Mouse (Mus musculus): Measurements from ENCODE around the gene Arhgef11. TPM values are rescaled to one million over a fixed set of nuclear protein-coding genes. Genes with fewer than 3 reads are reported as not detected.

The Arhgef11 gene
- polyA plus RNA-seq, 1 experiment from 2014 or later, result 17.1 TPM

- no peaks in the 10 kb centered on the region for H3K27me3 ChIP-seq (replicated peaks; ENCODE audit: control insufficient read depth, insufficient read depth, low read length)
- peaks cover 55% of the 10 kb centered on the region for H3K4me1 ChIP-seq (ENCODE audit: control insufficient read depth, insufficient read depth, low read length)
- no peak overlapping the region for H3K9ac ChIP-seq (ENCODE audit: low read depth, low read length)
- H3K36me3 ChIP-seq (ENCODE audit: control insufficient read depth, insufficient read depth, low read length), result no peaks in the 10 kb centered on the region
- no peak overlapping the region for H3K4me3 ChIP-seq (ENCODE audit: low read depth, low read length)
- no peaks in the 10 kb centered on the region for H3K9me3 ChIP-seq (ENCODE audit: control insufficient read depth, low read length)
- 0 out of 2 replicates have a peak overlapping the region, but pooled peaks have one; percentile 2 for H3K4me2 ChIP-seq (ENCODE audit: low read depth, low read length)
- WGBS, result 72% methylated on average over 5 of the region's 5 CpGs
- no peak for DNase-seq (ENCODE audit: low spot score)
- peak overlapping the region; percentile 87 for H3K27ac ChIP-seq (replicated peaks; ENCODE audit: low read depth, low read length)
- no peak for ATAC-seq (ENCODE audit: low read depth)
Measured at GRCm38 (mm10) chr3:87765631-87766283, 148.4 kb downstream of the Arhgef11 start.

- Histone ChIP-seq H3K9me3 (ENCODE audit: control insufficient read depth, low read length) (no peaks in the 10 kb centered on the region), H3K9ac (ENCODE audit: low read depth, low read length) (no peak overlapping the region), H3K36me3 (ENCODE audit: control insufficient read depth, insufficient read depth, low read length) (no peaks in the 10 kb centered on the region), H3K4me2 (ENCODE audit: low read depth, low read length) (0 out of 2 replicates have a peak overlapping the region, but pooled peaks have one; percentile 2), H3K4me1 (ENCODE audit: control insufficient read depth, insufficient read depth, low read length) (peaks cover 53% of the 10 kb centered on the region), H3K4me3 (ENCODE audit: low read depth, low read length) (no peak overlapping the region), H3K27me3 (replicated peaks; ENCODE audit: control insufficient read depth, insufficient read depth, low read length) (no peaks in the 10 kb centered on the region), H3K27ac (replicated peaks; ENCODE audit: low read depth, low read length) (no peak overlapping the region)
- WGBS, result 81% methylated on average over 3 of the region's 3 CpGs
- no peak for DNase-seq (ENCODE audit: low spot score)
- no peak for ATAC-seq (ENCODE audit: low read depth)
Measured at GRCm38 (mm10) chr3:87766284-87766667, 148.9 kb downstream of the Arhgef11 start.

GRCm38 (mm10) chr3:87767764-87768163 lies 150.4 kb downstream of the Arhgef11 start:
- 60% methylated on average over 8 of the region's 8 CpGs for WGBS
- ATAC-seq (ENCODE audit: low read depth), result no peak
- DNase-seq (ENCODE audit: low spot score), result no peak
- Histone ChIP-seq H3K27ac (replicated peaks; ENCODE audit: low read depth, low read length) (no peak overlapping the region), H3K4me2 (ENCODE audit: low read depth, low read length) (peak overlapping the region; percentile 65), H3K4me1 (ENCODE audit: control insufficient read depth, insufficient read depth, low read length) (peaks cover 39% of the 10 kb centered on the region), H3K27me3 (replicated peaks; ENCODE audit: control insufficient read depth, insufficient read depth, low read length) (no peaks in the 10 kb centered on the region), H3K36me3 (ENCODE audit: control insufficient read depth, insufficient read depth, low read length) (no peaks in the 10 kb centered on the region), H3K4me3 (ENCODE audit: low read depth, low read length) (peak overlapping the region; percentile 47), H3K9ac (ENCODE audit: low read depth, low read length) (peak overlapping the region; percentile 47), H3K9me3 (ENCODE audit: control insufficient read depth, low read length) (no peaks in the 10 kb centered on the region)

GRCm38 (mm10) chr3:87768431-87768830 lies 151.1 kb downstream of the Arhgef11 start:
- no peaks in the 10 kb centered on the region for H3K36me3 ChIP-seq (ENCODE audit: control insufficient read depth, insufficient read depth, low read length)
- H3K4me1 ChIP-seq (ENCODE audit: control insufficient read depth, insufficient read depth, low read length), result peaks cover 33% of the 10 kb centered on the region
- H3K27me3 ChIP-seq (replicated peaks; ENCODE audit: control insufficient read depth, insufficient read depth, low read length), result no peaks in the 10 kb centered on the region
- no peak for ATAC-seq (ENCODE audit: low read depth)
- peak overlapping the region; percentile 67 for H3K9ac ChIP-seq (ENCODE audit: low read depth, low read length)
- H3K4me2 ChIP-seq (ENCODE audit: low read depth, low read length), result peak overlapping the region; percentile 65
- peak overlapping the region; percentile 47 for H3K4me3 ChIP-seq (ENCODE audit: low read depth, low read length)
- DNase-seq (ENCODE audit: low spot score), result no peak
- WGBS, result 39% methylated on average over 6 of the region's 6 CpGs
- H3K9me3 ChIP-seq (ENCODE audit: control insufficient read depth, low read length), result no peaks in the 10 kb centered on the region
- peak overlapping the region; percentile 65 for H3K27ac ChIP-seq (replicated peaks; ENCODE audit: low read depth, low read length)

- H3K4me3 ChIP-seq (ENCODE audit: low read depth, low read length), result peak overlapping the region; percentile 47
- no peaks in the 10 kb centered on the region for H3K27me3 ChIP-seq (replicated peaks; ENCODE audit: control insufficient read depth, insufficient read depth, low read length)
- H3K9me3 ChIP-seq (ENCODE audit: control insufficient read depth, low read length), result no peaks in the 10 kb centered on the region
- ATAC-seq (ENCODE audit: low read depth) (peak; percentile 70), DNase-seq (ENCODE audit: low spot score) (peak; percentile 76)
- peak overlapping the region; percentile 65 for H3K27ac ChIP-seq (replicated peaks; ENCODE audit: low read depth, low read length)
- H3K9ac ChIP-seq (ENCODE audit: low read depth, low read length), result peak overlapping the region; percentile 67
- under 1% methylated on average over 33 of the region's 37 CpGs for WGBS
- peaks cover 29% of the 10 kb centered on the region for H3K4me1 ChIP-seq (ENCODE audit: control insufficient read depth, insufficient read depth, low read length)
- no peaks in the 10 kb centered on the region for H3K36me3 ChIP-seq (ENCODE audit: control insufficient read depth, insufficient read depth, low read length)
- H3K4me2 ChIP-seq (ENCODE audit: low read depth, low read length), result peak overlapping the region; percentile 65
Measured at GRCm38 (mm10) chr3:87768844-87769243, 151.5 kb downstream of the Arhgef11 start.

- DNase-seq (ENCODE audit: low spot score) (no peak), ATAC-seq (ENCODE audit: low read depth) (no peak)
- 78% methylated on average over 8 of the region's 8 CpGs for WGBS
- Histone ChIP-seq H3K9me3 (ENCODE audit: control insufficient read depth, low read length) (no peaks in the 10 kb centered on the region), H3K36me3 (ENCODE audit: control insufficient read depth, insufficient read depth, low read length) (no peaks in the 10 kb centered on the region), H3K4me3 (ENCODE audit: low read depth, low read length) (no peak overlapping the region), H3K27ac (replicated peaks; ENCODE audit: low read depth, low read length) (no peak overlapping the region), H3K9ac (ENCODE audit: low read depth, low read length) (no peak overlapping the region), H3K4me2 (ENCODE audit: low read depth, low read length) (no peak overlapping the region), H3K27me3 (replicated peaks; ENCODE audit: control insufficient read depth, insufficient read depth, low read length) (no peaks in the 10 kb centered on the region), H3K4me1 (ENCODE audit: control insufficient read depth, insufficient read depth, low read length) (peaks cover 23% of the 10 kb centered on the region)
Measured at GRCm38 (mm10) chr3:87769506-87769905, 152.1 kb downstream of the Arhgef11 start.

- ATAC-seq (ENCODE audit: low read depth), result no peak
Measured at GRCm38 (mm10) chr3:87770280-87770679, 152.9 kb downstream of the Arhgef11 start.

GRCm38 (mm10) chr3:87771088-87771487 lies 153.7 kb downstream of the Arhgef11 start:
- Histone ChIP-seq H3K9ac (ENCODE audit: low read depth, low read length) (no peak overlapping the region), H3K27ac (replicated peaks; ENCODE audit: low read depth, low read length) (no peak overlapping the region), H3K36me3 (ENCODE audit: control insufficient read depth, insufficient read depth, low read length) (no peaks in the 10 kb centered on the region), H3K27me3 (replicated peaks; ENCODE audit: control insufficient read depth, insufficient read depth, low read length) (no peaks in the 10 kb centered on the region), H3K4me3 (ENCODE audit: low read depth, low read length) (no peak overlapping the region), H3K4me2 (ENCODE audit: low read depth, low read length) (no peak overlapping the region), H3K9me3 (ENCODE audit: control insufficient read depth, low read length) (no peaks in the 10 kb centered on the region), H3K4me1 (ENCODE audit: control insufficient read depth, insufficient read depth, low read length) (peaks cover 13% of the 10 kb centered on the region; the same call in 1 of the 2 replicates)
- DNase-seq (ENCODE audit: low spot score) (no peak), ATAC-seq (ENCODE audit: low read depth) (no peak)
- WGBS, result 44% methylated on average over 6 of the region's 6 CpGs

More at GRCm38 (mm10) chr3:87770280-87770679, 152.9 kb downstream of the Arhgef11 start:
- DNase-seq (ENCODE audit: low spot score), result no peak
- no peak overlapping the region for H3K9ac ChIP-seq (ENCODE audit: low read depth, low read length)
- 0% methylated on average over 4 of the region's 4 CpGs for WGBS
- H3K36me3 ChIP-seq (ENCODE audit: control insufficient read depth, insufficient read depth, low read length), result no peaks in the 10 kb centered on the region
- H3K4me3 ChIP-seq (ENCODE audit: low read depth, low read length), result no peak overlapping the region
- H3K4me2 ChIP-seq (ENCODE audit: low read depth, low read length), result no peak overlapping the region
- peaks cover 15% of the 10 kb centered on the region for H3K4me1 ChIP-seq (ENCODE audit: control insufficient read depth, insufficient read depth, low read length)
- H3K27ac ChIP-seq (replicated peaks; ENCODE audit: low read depth, low read length), result no peak overlapping the region
- H3K9me3 ChIP-seq (ENCODE audit: control insufficient read depth, low read length), result no peaks in the 10 kb centered on the region
- H3K27me3 ChIP-seq (replicated peaks; ENCODE audit: control insufficient read depth, insufficient read depth, low read length), result no peaks in the 10 kb centered on the region

- no peak overlapping the region for H3K4me3 ChIP-seq (ENCODE audit: low read depth, low read length)
- no peaks in the 10 kb centered on the region for H3K9me3 ChIP-seq (ENCODE audit: control insufficient read depth, low read length)
- H3K36me3 ChIP-seq (ENCODE audit: control insufficient read depth, insufficient read depth, low read length), result no peaks in the 10 kb centered on the region
- ATAC-seq (ENCODE audit: low read depth), result no peak
- no peak for DNase-seq (ENCODE audit: low spot score)
- 40% methylated on average over 23 of the region's 23 CpGs for WGBS
- peaks cover 12% of the 10 kb centered on the region; the same call in 1 of the 2 replicates for H3K4me1 ChIP-seq (ENCODE audit: control insufficient read depth, insufficient read depth, low read length)
- H3K9ac ChIP-seq (ENCODE audit: low read depth, low read length), result peak overlapping the region; percentile 17; the same call in 1 of the 2 replicates
- no peak overlapping the region for H3K27ac ChIP-seq (replicated peaks; ENCODE audit: low read depth, low read length)
- H3K4me2 ChIP-seq (ENCODE audit: low read depth, low read length), result peak overlapping the region; percentile 15; the same call in 1 of the 2 replicates
- H3K27me3 ChIP-seq (replicated peaks; ENCODE audit: control insufficient read depth, insufficient read depth, low read length), result peaks cover 9% of the 10 kb centered on the region; the same call in 1 of the 2 replicates
Measured at GRCm38 (mm10) chr3:87778283-87778682, 160.9 kb downstream of the Arhgef11 start.

Data from embryonic facial prominence, embryonic 14.5 days (tissue).